Mouse (Mus musculus): ENCODE data around the gene Mapk8ip1.

Mapk8ip1 gene

DNA sequence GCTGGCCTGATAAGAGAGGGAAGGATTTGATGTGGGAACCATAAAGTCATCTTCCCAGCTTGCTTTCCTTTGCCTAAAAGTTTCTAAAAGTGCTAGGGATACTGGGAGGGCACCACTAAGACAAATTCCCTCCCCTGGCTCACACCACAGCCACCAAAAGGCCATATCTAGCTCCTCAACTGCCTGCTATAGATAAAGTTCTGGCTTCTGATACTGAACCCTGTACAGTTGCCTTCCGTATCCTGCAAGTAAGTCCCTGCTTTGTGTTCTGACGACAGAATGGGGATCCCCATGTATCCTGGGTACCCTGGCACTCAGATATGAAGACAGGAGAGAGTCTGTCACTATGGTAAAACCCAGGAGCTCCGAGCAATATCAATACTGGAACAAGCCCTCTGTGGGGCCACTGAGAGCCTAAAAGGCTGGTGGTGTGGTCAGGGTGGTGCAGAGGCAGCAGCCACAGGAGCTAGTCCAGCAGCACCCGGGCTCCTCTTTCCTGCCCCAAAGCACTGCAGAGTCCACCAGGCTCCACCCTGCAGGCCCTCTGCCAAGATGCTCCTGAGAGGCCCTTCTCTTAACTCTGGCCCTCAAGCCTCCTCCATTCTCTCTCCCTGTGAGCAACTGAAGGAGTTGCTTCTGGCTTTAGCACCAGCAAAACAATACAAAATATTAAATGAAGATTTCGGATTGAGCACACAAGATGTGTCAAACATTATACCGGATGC, 10.7 kb downstream of the Mapk8ip1 start:
- no peak for DNase-seq (ENCODE audit: low spot score)

DNA sequence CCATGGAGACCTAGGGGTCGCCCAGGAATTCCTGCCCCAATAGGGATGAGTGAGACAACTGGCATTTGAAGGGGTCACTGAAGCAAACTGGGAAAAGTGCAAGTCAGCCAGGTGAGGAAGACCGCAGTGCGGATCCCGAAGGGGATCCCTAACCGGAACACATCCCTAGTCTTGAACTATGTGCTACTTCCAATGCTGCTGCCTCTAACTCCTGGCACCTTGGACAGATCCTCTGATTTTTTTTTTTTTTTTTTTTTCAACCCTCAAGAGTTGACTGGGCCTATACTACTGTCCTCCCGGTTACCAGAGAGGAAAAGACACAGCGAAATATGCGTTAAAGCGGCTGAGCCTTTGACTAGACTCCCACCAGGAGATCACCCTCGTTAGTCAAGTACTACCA, 11.4 kb downstream of the Mapk8ip1 start:
- no peak for DNase-seq (ENCODE audit: low spot score)

DNA sequence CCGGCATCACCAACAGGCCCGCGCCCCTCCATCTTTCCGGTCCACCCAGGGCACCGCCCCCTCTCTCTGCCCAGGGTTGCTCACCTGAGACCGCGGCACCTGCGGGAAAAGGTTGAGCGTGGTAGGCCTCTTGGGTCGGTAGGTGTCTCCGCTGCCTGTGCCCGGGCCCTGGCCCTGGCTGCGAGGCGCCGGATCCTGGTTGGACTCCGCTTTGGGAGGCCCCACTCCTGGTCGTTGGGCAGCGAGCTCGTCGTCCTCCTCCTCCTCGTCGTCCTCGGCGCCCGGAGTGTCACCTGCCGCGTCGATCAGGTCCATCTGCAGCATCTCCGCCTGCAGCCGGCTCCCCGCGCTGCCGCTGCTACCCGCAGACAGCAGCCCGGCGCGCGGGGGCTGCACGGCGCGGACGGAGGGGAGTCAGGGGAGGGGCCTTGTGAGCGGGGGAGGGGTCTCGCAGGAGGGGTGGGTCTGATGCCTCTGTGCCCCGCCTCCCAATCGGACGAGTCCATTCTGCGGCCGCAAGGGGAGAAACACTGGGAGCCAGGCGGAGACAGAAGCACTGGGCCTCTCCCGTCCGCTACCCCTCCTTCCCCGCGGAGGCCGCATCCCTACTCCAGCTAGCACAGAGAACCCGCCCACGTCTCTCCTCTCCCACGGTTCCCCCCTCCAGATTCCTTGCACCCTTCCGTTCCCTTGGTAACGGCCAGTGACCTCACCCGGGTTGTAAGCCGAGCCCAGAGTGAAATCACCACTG, 12.0 kb downstream of the Mapk8ip1 start:
- peak; percentile 87 for DNase-seq (ENCODE audit: low spot score)

DNA sequence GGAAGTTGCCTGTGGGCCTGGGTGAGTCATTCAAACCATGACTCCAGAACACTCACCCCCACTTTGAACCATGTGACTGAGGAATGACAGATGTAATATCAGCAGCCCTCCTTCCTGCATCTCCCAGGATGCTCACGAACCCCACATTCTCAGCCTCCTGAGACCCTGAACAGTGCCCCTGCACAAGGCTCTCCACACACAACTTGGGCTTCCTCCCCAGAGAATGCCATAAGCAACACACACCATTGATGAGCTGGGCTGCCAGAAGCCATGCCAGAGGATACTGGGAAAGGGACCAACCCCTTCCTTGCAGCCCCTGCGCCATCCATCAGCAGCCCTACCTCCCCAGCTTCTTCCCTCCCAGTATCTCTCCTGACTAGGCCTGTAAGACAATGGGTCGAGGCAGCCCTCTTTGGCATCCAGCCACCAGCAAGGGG, 13.0 kb downstream of the Mapk8ip1 start:
- no peak for DNase-seq (ENCODE audit: low spot score)

DNA sequence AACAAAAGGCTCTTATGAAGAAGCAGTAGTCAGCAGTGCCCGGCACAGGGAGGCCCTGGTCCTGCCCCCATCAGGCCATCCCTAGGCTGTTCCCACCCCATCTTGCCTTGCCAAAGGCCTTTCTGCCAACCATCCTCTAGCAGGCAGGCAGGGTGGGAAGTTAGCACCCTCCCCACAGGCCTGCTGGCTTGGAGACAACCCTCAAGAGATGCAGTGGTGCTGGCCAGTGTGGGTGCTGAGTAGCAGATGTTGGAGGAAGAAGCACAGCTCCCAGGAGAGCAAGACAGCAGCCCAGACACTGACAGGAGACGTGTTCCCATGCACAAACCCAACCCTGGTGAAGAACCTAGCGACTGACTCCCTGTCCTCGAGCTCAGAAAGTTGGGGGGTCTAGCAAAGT, 13.4 kb downstream of the Mapk8ip1 start:
- DNase-seq (ENCODE audit: low spot score), result no peak

DNA sequence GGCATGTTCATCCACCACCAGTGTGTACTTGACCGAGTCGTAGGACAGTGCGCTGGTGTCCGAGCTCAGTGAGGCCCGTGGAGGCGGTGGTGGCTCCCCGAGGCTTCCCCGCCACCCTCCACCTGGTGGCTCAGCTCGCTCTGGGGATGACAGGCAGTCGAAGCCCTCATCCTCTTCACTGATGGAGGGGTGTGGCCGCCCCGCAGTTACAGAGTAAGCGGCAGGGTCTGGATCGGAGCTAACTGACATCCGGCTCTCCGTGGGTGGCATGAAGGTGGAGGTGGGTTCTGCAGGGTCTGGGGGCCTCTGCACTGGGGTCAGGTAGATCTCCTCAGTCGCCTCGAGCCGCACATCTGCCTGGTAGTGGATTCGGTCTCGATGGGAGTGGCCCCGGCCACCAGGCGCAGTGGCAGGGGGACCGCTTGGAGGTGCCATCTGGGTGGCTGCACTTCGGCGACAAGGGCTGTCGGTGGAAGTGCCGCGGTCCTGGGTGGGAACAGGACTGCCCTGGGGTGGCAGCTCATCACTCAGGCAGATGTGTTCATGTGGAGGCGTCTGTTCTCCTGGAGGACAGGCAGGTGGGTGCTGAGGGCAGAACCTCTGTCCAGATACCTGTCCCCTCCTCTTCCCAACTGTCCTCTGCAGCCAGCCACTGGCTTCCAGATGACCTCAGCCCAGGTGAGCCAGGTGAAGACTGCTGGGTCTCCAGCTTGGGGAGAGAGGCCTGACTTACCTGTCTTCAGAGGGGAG, 14.1 kb downstream of the Mapk8ip1 start:
- no peak for DNase-seq (ENCODE audit: low spot score)

DNA sequence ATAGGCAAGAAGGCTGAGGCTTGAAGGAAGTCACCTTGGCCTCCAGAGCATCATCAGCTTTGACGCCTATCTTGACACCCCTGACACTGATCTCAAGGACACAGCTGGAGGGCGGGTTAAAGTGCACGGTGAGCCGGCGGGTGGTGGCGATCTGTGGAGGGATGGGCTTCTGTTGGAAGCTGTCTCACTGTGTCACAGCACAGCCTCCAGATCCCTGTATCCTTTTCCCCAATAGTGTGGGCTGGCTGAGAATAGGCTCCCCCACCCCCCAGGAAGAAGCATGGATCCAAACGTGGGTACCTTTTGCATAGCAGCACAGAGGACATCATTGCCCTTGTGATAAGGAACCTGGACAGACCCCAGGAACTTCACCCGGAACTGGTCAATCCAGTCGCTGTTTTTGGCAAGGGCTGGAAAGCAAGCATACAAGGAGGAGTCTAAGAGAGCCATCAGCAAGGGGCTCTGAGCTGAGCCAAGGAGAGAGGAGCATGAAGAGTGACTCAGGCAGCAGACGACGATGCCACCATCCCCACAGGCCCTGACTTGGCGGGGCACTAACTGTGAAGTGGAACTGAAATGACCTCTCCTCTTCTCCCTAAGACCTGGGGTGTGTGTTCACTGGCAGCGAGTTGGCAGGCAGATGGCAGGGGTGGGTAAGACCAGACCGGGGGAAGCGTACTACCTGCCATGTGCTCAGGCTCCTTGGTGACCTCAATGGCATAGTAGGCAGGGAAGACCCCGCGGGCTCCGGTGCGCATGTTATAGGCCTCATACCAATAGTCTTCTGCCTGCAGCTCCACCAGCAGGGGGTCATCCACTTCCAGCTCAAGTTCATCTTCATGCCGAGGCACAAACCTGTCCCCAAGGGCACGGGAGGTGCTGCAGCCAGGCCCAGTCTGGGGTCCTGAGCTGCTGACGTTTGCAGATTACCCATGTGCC, 15.7 kb downstream of the Mapk8ip1 start:
- DNase-seq (ENCODE audit: low spot score), result no peak

DNA sequence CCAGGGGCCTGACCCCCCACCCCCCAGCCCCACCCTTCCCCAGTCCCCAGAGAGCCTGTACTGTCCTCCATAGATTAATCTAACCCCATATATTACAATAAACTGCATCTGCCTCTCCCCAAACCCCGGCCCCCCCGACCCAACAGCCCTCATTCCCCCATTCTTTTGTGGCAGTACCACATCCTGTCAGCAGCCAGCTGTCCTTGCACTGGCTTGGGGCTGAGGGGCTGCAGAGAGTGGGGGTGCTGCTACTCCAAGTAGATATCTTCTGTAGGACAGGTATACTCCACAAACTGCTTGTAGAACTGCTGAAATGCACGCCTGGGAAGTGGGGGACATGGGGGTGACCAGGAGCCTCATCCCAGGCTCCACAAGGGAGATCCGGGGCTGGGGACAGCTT, 17.0 kb downstream of the Mapk8ip1 start:
- DNase-seq (ENCODE audit: low spot score), result no peak

DNA sequence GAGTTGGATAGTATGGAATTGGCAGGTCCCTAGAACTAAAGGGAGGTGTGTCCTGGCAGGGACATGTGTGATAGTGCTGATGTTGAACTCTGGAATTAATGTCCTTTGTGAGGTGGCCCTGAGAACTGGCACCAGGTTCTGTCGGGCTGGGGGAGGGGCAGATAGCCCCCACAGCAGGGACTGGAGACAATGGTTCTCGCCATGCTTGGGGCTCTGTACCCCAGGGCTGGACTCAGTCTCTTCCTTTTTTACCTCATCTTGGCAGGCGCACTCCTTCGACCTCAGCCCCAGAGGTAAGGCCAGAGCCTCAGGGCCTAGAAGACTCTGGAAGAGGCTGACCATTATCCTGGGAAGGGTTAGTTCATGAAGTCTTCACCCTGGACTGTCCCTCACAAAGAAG, 18.3 kb downstream of the Mapk8ip1 start:
- no peak for DNase-seq (ENCODE audit: low spot score)

DNA sequence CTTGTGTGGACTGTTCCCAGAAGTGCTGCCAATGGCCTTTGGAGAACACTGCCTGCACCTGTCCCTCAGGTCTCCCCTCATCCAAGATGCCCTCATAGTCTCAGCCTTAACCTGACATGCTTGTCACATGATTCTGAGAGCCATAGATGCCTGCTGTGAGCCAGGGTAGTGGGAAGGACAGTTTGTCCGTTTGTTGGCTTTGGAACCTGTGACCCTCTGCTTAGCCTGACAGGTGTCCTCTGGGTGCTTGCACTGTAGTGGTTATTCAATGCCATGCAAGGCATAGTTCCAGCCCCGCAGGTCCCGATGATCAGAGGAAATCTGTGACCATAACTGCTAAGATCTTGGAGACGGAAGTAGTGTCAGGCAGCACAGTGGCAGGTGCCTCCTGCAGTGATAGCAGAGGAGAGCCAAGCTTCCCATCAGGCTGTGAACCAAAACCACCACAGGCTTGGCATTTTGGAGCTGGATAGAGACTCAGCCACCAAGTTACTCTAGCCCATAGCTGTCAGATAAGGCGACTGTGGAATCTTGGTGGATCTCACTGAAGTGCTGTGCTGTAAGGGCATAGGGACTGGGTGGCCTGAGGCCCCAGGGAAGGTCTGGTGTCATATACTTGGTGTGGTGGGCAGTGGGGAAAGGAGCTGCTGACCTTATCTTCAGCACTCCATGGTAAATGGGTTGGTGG, 19.0 kb downstream of the Mapk8ip1 start, which contains the start of gene 1700029I15Rik:
TSS of gene 1700029I15Rik (plus strand) at position 638 of the 688 bp plus-strand sequence.
- no peak for DNase-seq (ENCODE audit: low spot score)

DNA sequence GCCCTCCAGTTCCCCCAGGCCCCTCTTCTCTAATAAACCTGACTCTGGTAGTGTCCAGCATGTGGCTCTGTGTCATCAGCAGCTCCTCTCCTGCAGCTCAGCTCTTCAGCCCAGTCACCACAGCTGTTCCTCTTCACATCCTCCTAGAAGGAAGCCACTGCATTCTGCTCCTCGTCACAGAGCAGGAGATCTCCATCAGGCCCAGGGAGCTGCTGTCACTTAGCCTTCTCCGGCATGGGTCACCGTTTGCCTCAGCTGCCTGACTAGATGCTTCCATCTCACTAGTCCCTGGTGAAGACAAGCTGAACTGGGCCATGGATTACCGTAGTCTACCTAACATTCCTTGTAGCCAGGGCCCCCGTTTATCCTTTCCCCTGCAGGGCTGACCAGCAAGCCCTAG, 19.9 kb downstream of the Mapk8ip1 start:
- DNase-seq (ENCODE audit: low spot score), result no peak

DNA sequence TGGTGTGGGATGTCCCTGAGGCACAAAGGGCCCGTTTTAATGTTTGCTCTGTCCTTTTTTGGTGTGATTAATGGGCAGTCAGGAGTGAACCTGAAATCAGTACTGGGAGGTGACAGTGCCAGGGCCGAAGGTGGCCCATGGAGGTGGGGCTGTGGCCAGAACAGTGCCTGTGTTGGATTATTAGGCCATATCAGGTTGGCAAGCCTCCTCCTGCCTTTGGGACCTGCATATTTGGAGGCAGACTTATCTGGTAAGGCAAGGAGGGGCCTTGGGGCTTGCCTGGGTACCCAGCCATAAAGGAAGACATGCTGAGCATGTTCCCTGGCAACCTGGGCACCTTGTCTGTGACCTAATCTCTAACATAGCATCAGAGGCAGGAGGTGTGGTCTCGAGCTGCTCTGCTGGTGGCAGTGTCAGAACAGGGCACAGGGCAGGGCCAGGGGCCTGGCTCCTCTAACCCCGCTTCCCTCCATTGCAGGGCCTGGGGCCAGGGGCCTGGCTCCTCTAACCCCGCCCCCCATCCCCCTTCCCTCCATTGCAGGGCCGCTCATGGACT, 20.5 kb downstream of the Mapk8ip1 start:
- no peak for DNase-seq (ENCODE audit: low spot score)

DNA sequence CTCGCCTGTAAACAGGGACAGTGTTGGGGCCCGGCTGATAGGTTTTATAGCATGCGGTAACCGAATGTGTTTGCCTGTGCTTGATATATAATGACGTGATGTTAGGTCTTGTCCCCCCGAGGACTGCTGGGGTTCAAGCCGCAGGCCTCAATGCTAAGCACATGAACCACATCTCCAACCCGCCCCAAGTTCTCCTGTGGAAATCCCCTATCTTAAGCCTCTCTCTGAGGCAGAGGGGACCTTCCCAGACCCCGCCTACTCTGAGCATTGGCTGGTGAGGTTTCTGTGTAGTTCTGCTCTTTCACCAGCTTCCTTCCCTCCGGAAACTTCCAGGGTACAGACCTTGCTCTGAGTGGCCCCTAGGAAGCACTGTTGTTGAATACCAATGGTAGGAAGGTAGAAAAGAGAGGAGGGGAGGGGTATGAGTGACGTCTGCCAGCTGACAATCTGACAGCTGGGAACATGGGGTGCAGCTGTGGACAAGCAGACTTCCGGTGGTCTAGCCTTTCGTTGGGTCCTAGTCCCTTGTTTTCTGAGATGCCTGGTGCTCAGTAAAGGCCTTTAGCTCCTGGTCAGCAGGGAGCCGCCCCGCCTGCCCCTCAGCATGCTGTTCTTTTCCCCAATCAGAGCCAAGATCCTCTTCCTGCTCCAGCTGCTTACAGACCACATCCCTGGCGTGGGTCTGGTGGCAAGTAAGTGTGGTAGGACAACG, 21.1 kb downstream of the Mapk8ip1 start:
- DNase-seq (ENCODE audit: low spot score), result no peak

DNA sequence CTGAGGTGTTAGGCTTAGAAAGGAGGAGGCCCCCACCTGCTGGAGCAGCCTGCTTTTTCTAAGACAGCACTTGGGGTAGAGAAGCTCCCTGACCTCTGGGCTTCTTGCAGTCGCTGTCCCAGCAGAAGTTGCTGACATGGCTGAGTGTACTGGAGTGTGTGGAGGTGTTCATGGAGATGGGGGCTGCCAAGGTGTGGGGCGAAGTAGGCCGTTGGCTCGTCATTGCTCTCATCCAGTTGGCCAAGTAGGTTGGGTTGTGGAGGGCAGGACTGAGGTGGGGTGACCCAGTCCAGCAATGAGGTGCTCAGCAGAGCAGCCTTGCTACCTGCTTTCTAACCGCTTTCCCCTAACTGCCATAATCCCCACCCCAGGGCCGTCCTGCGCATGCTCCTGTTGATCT, 23.7 kb downstream of the Mapk8ip1 start:
- DNase-seq (ENCODE audit: low spot score), result no peak

DNA sequence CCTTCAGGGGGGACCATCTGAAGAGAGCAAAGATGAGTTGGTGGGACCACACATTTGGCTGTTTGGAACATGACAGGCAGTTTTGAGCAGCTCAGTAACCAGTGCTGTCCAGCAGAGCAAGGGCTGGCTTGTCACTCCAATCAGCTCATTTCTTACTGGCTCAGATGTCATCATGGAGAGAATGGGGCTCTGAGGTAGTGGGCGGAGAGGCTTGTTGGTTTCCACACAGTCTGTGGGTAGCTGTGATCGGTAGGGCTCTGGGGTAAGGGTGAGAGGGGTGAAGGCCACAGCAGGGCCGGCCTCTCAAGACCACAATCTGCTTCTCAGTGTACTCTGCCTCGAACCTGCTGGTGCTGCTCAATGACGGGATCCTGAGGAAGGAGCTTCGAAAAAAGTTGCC, 24.8 kb downstream of the Mapk8ip1 start:
- no peak for DNase-seq (ENCODE audit: low spot score)

DNA sequence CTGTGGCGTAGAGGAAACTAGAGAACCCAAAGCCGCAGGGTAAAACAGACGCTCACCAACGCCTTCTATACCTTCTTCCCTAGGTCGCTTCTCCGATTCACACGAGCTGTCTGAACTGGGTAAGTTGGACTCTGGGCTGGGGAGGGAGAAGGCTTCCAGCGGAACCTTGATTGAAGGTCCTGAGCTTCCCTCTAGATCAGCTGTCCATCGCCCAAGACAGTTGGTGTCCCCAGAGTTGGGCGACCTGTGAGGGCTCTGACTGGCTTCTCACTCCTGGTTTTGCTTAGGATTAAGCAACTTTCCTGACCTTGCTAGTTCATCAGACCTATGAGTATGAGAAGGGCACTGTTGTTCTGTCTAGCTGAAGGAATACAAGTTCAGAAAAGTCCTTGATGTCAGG, 25.3 kb downstream of the Mapk8ip1 start:
- no peak for DNase-seq (ENCODE audit: low spot score)

DNA sequence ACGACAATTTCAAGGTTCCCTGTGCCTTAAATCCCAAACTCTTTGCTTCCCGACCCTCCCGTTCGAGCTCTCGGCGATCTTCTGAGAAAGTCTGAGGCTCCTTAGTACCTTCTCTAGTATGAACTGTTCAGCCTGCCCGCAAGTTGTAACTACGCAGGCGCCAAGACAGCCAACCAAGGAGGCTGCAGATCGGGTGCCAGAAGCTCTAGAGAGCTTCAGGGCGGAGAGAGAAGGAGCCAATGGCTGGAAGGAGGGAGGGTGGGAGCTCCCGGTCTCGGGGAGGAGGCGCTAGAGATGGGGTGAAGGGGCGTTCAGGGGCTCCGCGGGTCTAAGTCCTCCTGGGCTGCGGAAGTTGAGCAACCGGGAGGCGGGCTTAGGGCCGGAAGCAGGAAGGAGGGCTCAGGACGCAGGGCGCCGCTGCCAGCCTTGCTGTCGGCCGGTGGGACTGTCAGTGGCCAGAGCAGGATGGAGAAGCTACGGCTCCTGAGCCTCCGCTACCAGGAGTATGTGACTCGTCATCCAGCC, 25.9 kb downstream of the Mapk8ip1 start:
- peak; percentile 93 for DNase-seq (ENCODE audit: low spot score)

DNA sequence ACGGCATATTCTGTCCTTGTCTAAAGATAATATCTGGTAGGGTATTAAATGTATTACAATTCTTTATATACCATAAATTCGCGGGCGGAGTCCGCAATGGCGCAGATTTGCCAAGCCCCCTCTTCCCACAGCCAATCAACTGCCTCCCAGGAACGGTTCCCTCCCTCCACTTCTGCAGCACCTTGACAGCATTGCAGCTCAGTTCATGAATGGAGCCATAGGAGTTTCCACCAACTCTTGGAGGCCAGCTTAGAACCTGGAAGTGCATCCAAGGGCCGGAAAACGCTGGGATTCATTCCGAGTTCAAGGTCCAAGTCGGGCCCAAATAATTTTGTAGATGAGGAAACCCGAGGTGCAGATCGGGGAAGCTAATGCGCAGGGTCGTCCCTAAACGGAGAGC, 26.5 kb downstream of the Mapk8ip1 start, which contains the start of the genes Pex16 and Large2:
TSS of gene Pex16 (plus strand) at position 163 of the 400 bp plus-strand sequence.
TSS of gene Large2 (minus strand) at position 356 of the 400 bp plus-strand sequence.
- DNase-seq (ENCODE audit: low spot score), result no peak

DNA sequence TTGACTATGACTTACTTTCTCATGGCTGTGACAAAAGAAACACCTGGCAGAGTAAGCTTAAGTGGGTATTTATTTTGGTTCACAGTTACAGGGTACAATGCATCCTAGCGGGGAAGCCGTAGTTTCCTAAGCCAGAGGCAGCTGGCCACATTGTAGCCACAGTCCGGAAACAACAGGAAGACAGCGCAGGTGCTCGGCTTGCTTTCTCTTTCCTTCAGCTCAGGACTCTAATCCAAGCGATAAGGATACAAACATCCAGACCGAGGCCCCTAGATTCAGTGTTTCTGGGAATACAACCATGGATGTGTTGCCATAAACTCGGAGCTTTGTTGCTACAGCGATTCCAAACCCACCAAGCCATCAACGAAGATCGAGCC, 27.6 kb downstream of the Mapk8ip1 start:
- no peak for DNase-seq (ENCODE audit: low spot score)

Measured in ovary, postnatal 36 days (tissue).